Mouse (Mus musculus) frontal cortex, postnatal 10 days (tissue): ENCODE results near the gene Vstm4.
A peak's percentile ranks its signal among the peaks of the same experiment; 100 is the strongest.

Experiments
- DNase-seq, 2 experiments: peaks; one replicate each; pipeline ENCODE4 v3.0.0; 2022; ENCODE audit warnings: low spot score in 2 of 2, mixed read lengths in 1 of 2

Vstm4 gene

GRCm38 (mm10) chr14:32859831-32860569 is 3.4 kb downstream of the Vstm4 start:
- no peak for DNase-seq

DNA sequence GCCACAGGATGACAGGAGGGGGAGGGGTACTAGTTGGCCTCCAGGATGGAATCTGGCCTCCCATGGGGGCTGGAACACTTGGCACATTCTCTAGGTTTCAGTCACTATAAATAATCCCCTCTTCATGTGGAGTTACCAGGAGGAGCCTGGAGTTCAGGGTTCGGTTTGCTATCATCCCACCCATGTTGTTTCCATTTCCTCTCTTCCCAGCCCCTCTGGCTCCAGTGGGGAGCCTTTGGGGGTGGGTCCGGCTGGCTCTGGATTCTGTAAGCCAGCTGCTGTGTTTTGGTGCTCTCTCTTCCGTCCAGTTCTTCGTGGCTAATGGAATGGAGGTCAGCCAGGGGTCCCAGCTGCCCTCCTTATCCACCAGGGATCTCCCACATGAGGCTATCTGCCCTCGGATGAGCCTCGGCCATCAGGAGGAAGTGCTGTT is 4.6 kb downstream of the Vstm4 start:
- no peak for DNase-seq

DNA sequence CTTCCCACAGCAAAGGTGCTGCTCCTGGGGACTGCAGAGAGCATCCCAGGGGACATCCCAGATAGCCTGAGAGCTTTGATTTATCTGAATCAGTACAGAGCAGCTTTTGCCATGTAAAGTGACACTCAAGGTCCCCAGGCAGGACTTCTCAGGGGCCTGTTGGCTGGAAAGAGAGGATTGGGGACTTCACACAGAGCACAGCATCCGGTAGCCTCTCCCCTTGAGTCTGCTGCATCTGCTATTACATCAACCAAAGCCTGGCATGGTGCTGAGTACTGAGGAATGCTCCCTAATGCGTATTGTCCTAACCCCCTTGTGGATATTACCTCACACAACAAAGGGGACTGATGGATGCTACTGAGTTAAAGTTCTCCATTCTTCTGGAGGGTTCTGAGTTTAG is 5.1 kb downstream of the Vstm4 start:
- DNase-seq, result no peak

- no peak for DNase-seq
Observed at GRCm38 (mm10) chr14:32865331-32865730, 8.8 kb downstream of the Vstm4 start.

DNA sequence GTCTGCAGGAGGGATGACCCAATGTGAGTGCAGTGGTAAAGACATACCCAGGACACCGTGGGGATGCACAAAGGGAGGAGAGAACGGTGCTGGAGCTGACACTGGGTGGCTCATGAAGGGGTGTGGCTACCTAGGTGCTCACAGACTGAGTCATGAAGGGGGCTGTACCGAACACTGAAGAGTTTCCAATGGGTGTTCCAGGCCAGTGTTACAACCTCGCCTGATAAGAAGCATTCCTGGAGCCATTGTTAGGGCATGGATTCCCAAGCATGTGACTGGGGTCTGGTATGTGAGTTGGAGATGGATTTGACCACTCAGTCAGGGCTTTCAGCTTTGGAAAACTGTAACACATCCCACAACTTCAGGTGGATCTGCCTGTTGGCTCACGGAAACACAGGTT is 15.4 kb downstream of the Vstm4 start:
- no peak for DNase-seq

DNA sequence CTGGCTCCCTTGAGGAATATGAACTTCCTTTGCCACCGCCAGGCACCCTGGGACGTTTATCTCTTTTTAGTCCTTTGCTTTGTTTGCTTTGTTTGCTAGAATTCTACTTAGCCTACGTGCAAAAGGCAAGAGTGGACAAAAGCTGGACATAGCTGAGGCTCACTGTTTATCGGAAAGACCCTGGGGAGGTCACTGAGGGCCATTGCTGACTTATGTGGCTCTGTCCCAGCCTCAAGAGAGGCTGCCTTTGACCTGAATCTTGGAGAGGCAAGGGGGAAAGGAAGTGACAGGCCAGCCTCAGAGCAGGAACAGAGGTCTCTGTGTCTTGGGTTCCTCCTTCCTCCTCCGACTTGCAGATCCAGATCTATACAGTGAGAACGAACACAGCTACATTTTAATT is 21.0 kb downstream of the Vstm4 start:
- no peak for DNase-seq

- no peak for DNase-seq
Observed at GRCm38 (mm10) chr14:32880332-32880731, 23.8 kb downstream of the Vstm4 start.

- no peak for DNase-seq
Observed at GRCm38 (mm10) chr14:32881693-32882092, 25.1 kb downstream of the Vstm4 start.

DNA sequence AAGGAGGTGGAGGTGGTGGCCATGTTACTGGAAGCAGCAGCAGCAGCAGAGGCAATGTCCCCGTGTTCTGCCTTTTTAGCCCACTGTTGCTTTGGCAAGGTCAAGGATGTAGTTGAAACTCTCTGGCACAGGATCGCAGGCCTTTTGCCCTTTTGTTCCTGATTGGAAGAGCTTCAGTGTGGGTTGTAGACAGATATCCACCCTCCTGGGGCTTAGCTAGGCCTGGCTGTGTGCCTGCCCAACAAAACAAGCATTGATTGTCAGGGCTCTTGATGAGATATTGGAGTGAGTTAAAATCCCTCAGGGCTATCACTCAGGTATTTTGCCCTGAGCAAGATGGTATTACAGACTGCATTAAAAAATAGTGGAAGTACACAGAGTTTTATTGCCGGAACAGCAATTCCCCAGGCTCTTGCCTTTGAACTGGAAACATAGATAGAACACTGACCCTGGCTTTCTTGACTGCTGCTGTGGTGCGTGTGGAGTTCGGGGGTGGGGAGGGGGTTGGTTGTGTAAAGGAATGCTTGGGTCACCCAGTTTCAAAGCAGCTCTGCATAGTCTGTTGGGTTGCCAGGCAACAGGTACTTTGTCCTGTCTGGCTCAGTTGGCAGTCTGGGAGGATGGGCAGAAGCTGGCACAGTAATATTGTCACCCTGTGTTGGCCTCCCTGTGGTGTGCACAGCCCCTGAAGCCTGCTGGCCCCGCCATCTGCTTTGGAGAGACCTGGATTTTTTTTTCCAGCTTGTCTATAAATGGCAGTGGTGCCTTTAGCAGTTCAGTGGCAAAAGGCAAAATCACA is 32.5 kb downstream of the Vstm4 start:
- peak; percentile 27 to 31 for DNase-seq

- no peak for DNase-seq
Observed at GRCm38 (mm10) chr14:32894341-32894853, 37.8 kb downstream of the Vstm4 start.

DNA sequence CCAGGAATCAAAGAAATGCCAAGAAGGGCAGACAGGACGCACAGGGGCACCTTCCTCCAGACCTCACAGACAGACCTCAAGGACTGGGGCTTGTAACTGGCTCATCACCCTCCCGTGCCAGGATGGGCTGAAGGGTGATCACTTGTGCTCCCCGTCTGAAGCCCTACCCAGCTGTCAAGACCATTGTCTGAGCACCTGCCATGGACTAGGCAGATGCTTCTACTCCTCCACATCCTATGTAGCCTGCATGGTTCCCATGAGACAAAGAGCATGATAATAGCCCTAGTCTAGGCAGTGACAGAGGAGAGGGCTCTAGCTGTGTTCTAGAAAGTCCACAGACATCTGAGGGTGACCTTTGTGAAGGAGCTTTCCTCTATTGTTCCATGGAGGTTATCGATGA is 38.3 kb downstream of the Vstm4 start:
- DNase-seq, result no peak

GRCm38 (mm10) chr14:32896896-32897295 is 40.3 kb downstream of the Vstm4 start:
- DNase-seq, result peak; percentile 46 to 52

GRCm38 (mm10) chr14:32903203-32903602 is 46.6 kb downstream of the Vstm4 start:
- no peak for DNase-seq

GRCm38 (mm10) chr14:32906545-32906944 is 50.0 kb downstream of the Vstm4 start:
- DNase-seq, result no peak

DNA sequence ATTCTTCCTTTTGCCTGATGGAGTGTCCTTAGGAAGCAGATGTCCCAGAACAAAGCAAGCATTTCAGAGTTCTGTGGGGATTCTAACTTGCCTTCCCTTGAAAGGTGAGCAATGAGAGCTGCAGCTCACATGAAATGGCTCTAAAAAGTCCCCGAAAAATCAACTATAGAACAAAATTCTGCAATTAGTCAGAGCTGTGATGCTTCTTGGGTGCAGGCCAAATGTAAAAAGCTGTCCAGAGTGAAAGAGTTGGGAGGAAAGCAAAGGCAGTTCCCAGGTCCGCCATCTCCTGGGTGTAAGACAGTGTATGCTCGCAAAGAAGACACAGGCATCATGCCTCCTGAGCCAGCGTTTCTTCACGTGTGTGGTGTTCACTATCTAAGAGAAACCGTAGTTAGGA is 52.6 kb downstream of the Vstm4 start:
- no peak for DNase-seq

DNA sequence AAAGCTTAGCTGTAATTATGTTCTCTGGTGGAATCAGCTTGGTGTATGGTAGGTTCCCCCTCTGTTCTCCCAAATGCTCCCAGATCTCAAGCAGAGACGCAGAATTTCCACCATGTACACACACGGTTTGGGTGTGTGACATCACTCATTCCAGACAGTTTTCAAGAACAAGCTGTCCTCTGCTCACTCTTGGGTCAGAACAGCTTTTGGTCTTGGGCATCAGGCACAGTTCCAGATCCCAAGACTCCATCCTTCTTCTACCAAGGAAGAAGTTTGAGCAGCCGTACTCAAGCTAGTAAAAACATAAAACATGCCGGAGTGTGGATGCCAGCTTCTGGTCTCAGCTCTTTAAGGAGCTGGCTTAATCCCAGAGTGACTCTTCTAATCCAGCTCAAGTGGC is 54.6 kb downstream of the Vstm4 start:
- DNase-seq, result no peak

DNA sequence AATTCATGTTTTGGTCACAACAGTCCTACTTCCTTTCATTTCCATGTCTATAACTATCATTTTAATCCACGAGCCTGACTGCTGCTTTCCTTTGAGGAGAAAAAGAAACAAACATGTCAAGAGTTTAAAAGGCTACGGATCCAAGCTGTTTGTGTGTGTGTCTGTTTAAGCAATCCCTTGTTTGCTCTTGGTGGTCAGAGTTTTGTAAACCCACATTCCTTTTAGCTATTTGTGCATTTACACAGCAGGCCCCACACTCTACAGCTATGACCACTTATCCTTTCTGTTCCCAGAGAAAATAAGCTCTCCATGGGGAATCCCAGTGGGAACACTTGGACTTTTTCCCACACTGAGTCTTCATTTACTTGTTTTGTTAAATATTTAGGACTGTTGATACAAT is 58.8 kb downstream of the Vstm4 start:
- no peak for DNase-seq

GRCm38 (mm10) chr14:32917919-32918318 is 61.4 kb downstream of the Vstm4 start:
- DNase-seq, result no peak

DNA sequence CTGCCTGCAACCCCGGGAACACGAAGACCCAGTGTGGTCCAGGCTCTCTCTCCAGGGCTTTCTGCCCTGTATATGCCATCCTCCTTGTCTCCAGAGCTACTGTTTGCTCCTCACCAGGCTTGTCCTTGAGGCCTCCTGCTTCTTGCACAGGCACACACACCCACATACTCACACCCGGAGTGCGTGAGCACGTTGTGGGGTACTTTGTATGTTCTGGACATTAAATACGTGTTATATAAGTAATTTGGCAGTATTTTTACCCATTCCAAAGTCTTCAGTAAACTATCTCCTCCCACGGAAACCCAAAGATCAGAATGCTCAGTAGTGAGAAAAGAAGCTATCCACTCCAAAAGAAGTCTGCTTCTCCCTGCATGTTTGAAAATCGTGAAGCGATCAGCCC is 67.3 kb downstream of the Vstm4 start:
- DNase-seq, result no peak

- no peak for DNase-seq
Observed at GRCm38 (mm10) chr14:32931709-32932108, 75.2 kb downstream of the Vstm4 start.

GRCm38 (mm10) chr14:32932220-32932619 is 75.7 kb downstream of the Vstm4 start:
- DNase-seq, result no peak

- no peak for DNase-seq
Observed at GRCm38 (mm10) chr14:32934064-32934463, 77.5 kb downstream of the Vstm4 start.

DNA sequence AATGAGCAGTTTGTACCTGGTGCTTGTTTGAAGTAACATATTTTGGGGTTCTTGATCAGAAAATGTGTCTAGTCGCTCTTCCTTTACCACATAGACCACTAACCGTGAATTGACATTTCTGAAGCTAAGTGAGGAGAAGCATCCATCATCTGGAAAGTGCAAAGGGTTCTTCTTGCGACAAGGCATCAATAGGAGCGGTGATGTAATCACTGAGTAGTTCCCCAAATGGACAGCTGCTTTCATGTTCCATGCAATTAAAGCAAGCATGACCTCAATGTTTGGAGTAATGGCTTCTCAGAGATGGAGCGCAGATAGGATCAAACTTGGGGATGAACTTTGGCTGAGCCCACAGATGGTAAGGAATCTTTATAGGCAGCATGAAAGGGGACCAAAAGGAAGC is 82.7 kb downstream of the Vstm4 start:
- no peak for DNase-seq
